Mouse (Mus musculus) adrenal gland (tissue): ENCODE results near the gene Cd82.

Experiments used
- microRNA-seq, 2 experiments: library from miRNA; unstranded; fragments of <30 nt; microRNA quantifications; one replicate each; pipeline ENCODE4; 2019

Cd82 gene

Small RNA genes within 50 kb of the gene (microRNA-seq; reads per million reads assigned to microRNA genes)
- 0.11 to 0.25 reads per million in 2 experiments for gene Mir7001
